Mouse (Mus musculus) embryonic facial prominence, embryonic 12.5 days (tissue): ENCODE data around the gene Kremen1. TPM values are rescaled to one million over a fixed set of nuclear protein-coding genes. Genes with fewer than 3 reads are reported as not detected.

Source experiments
- ATAC-seq: fragments of 200-750 bp; cut with Nextera tagmentation; 2 replicates; pipeline ENCODE4 v1.8.0; 2017; ENCODE audit not compliant: insufficient number of reproducible peaks, insufficient read depth, low FRiP score, low TSS enrichment
- H3K27ac ChIP-seq: fragments of 300-500 bp; sonication (generic); 2 replicates; pipeline ENCODE4 v1.5.1; 2016; ENCODE audit warnings: mild to moderate bottlenecking
- H3K27me3 ChIP-seq: fragments of 300-500 bp; sonication (generic); 2 replicates; pipeline ENCODE4 v1.6.1; 2016; ENCODE audit warnings: mild to moderate bottlenecking, moderate library complexity
- H3K36me3 ChIP-seq: fragments of 300-500 bp; sonication (generic); 2 replicates; pipeline ENCODE4 v1.6.1; 2016; ENCODE audit warnings: mild to moderate bottlenecking
- H3K4me1 ChIP-seq: fragments of 300-500 bp; sonication (generic); 2 replicates; pipeline ENCODE4 v1.6.1; 2016
- H3K4me2 ChIP-seq: fragments of 300-500 bp; sonication (generic); replicated peaks from 2 replicates; pipeline ENCODE4 v1.6.1; 2016; ENCODE audit warnings: mild to moderate bottlenecking, moderate library complexity
- H3K4me3 ChIP-seq: fragments of 300-500 bp; sonication (generic); 2 replicates; pipeline ENCODE4 v1.5.1; 2016; ENCODE audit warnings: mild to moderate bottlenecking
- H3K9ac ChIP-seq: fragments of 300-500 bp; sonication (generic); 2 replicates; pipeline ENCODE4 v1.6.1; 2016; ENCODE audit warnings: mild to moderate bottlenecking, moderate library complexity
- H3K9me3 ChIP-seq: fragments of 300-500 bp; sonication (generic); 2 replicates; pipeline ENCODE4 v1.6.1; 2016; ENCODE audit warnings: mild to moderate bottlenecking, moderate library complexity
- WGBS: fragments of 180-500 bp; shearing (Covaris S2); methylation state at CpG from one replicate; pipeline ENCODE4 v1.1.7; 2016; 5-methylcytosine and 5-hydroxymethylcytosine counted together
- polyA plus RNA-seq: library from polyadenylated mRNA; unstranded; fragments of >200 nt; fragmentation: Nextera tagmentation; extraction: Ambion mirVana; gene quantifications from 2 replicates; pipeline ENCODE4 v1.2.1, GENCODE M21; 2016

Kremen1 gene
- polyA plus RNA-seq, 1 experiment from 2014 or later, result 24.7 TPM

- H3K4me3 ChIP-seq, result no peak overlapping the region
- H3K4me2 ChIP-seq, result no peak overlapping the region
- H3K9ac ChIP-seq, result no peak overlapping the region
- no peaks in the 10 kb centered on the region for H3K27me3 ChIP-seq
- no peaks in the 10 kb centered on the region for H3K36me3 ChIP-seq
- 70% methylated on average over 17 of the region's 17 CpGs for WGBS
- peaks cover 29% of the 10 kb centered on the region for H3K4me1 ChIP-seq
- H3K9me3 ChIP-seq, result peaks cover 4% of the 10 kb centered on the region; the same call in 1 of the 2 replicates
- ATAC-seq, result no peak
- H3K27ac ChIP-seq, result no peak overlapping the region
These were observed 100.5 kb downstream of the Kremen1 start for GRCm38 (mm10) chr11:5160722-5161485.

- Histone ChIP-seq H3K27ac (no peak overlapping the region), H3K9ac (no peak overlapping the region), H3K4me2 (no peak overlapping the region), H3K4me3 (no peak overlapping the region), H3K9me3 (peaks cover 4% of the 10 kb centered on the region; the same call in 1 of the 2 replicates), H3K4me1 (peaks cover 18% of the 10 kb centered on the region; the same call in 1 of the 2 replicates), H3K27me3 (no peaks in the 10 kb centered on the region), H3K36me3 (no peaks in the 10 kb centered on the region)
- ATAC-seq, result no peak
- WGBS, result 82% methylated on average over 11 of the region's 11 CpGs
These were observed 103.3 kb downstream of the Kremen1 start for GRCm38 (mm10) chr11:5158056-5158455.

DNA sequence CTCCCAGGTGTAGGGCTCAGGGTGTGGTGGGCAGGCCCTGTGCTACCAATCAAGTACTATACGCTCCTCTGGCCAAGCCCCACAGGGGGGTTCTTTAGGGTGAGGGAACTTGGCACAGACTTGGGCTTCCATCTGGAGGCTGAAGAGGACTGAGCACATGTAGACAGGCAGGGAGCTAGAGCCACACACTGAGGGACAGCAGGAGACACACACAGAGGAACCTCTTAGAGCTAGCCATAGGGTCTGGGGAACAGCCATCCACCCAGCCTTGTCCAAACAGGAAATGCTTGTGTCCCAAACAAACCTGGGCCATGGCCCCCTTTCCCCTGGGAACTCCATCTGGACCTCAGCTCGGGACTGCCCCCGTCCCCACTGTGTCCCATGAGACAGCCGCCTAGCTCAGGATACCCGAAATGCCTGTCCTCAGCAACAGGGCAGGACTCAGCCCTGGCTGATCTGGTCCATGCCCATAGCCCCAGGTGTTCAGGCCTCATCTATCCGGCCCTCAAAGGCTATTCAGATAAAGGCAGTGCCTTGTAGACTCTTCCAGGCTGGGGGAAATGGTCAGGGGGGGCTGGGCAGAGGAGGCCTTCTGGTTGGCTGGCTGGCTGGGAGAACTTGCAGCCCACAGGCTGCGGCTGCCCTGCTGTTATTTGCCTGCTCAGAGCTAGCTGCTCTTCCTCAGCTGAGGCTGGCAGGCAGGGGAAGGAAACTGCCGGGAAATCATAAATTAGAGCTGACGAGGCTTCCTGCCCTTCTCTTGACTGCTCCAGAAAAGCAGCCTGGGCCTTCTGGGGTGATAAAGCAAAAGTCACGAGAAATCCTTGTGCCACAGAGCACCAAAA is 106.2 kb downstream of the Kremen1 start:
- WGBS, result 39% methylated on average over 10 of the region's 10 CpGs
- H3K9ac ChIP-seq, result no peak overlapping the region
- no peak for ATAC-seq
- peaks cover 13% of the 10 kb centered on the region for H3K27me3 ChIP-seq
- H3K4me3 ChIP-seq, result no peak overlapping the region
- H3K27ac ChIP-seq, result peak overlapping the region; percentile 6; the same call in 1 of the 2 replicates
- H3K36me3 ChIP-seq, result no peaks in the 10 kb centered on the region
- no peak overlapping the region for H3K4me2 ChIP-seq
- H3K4me1 ChIP-seq, result peaks cover 21% of the 10 kb centered on the region; the same call in 1 of the 2 replicates
- H3K9me3 ChIP-seq, result no peaks in the 10 kb centered on the region

DNA sequence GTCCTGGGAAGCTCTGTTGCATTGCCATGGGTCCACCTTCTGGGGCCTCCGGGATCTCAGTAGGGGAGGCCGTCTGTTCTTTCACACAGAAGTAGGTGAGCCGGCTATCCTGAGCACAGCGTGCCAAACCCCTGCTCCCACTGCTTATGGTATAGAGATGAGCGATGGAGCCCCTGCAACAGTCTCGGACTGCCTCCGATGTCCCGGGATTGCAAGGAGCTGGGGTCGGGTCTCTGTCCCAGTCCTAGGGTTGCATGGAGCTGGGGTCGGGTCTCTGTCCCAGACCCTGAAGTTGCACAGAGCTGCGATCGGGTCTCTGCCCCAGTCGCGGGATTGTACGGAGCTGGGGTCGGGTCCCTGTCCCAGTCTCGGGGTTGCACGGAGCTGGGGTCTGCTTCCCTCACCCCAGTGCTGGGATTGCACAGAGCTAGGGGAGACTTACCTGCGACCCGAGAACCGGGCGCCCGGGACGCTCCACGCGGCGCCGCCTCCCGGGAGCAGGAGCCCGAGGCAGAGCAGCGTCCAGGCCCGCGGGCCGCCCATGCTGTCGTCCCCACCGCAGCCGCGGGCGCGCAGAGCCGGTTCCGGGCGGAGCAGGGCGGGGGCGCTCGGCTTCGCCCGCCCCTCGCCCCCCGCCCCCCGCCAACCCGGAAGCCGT is 109.5 kb downstream of the Kremen1 start, which contains the start of gene Emid1:
Gene Emid1, minus strand, starts transcription at position 578 of the 658 bp plus-strand sequence.
- WGBS, result under 1% methylated on average over 51 of the region's 53 CpGs
- peaks cover 21% of the 10 kb centered on the region for H3K27me3 ChIP-seq
- H3K9me3 ChIP-seq, result no peaks in the 10 kb centered on the region
- H3K9ac ChIP-seq, result peak within 1 kb of the TSS; percentile 54
- H3K4me2 ChIP-seq, result peak within 1 kb of the TSS; percentile 78
- H3K4me1 ChIP-seq, result peaks cover 31% of the 10 kb centered on the region
- peak; percentile 30; the same call in 1 of the 2 replicates for ATAC-seq
- peak within 1 kb of the TSS; percentile 53 for H3K4me3 ChIP-seq
- H3K36me3 ChIP-seq, result no peaks in the 10 kb centered on the region
- H3K27ac ChIP-seq, result peak within 1 kb of the TSS; percentile 19; the same call in 1 of the 2 replicates

DNA sequence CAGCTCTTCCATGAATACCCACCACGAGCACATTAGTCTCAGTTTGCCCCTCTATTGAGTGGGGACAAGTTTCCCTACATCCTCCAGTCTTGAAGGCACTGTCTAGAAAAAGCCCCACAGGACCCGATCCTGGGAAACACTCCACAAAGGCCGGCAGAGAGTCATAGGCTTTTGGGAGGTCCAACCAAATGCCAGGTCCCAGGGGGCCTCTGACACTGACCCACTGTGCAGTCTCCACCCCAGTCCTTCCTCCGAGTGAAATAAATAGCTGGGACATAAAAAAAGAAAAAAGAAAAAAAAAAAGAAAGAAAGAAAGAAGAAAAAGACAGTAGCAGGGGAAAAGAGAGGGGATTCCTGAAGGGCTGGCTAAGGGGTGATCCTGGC is 110.1 kb downstream of the Kremen1 start:
- no peaks in the 10 kb centered on the region for H3K36me3 ChIP-seq
- H3K27ac ChIP-seq, result no peak overlapping the region
- H3K9me3 ChIP-seq, result no peaks in the 10 kb centered on the region
- H3K4me3 ChIP-seq, result peak overlapping the region; percentile 53
- peak overlapping the region; percentile 78 for H3K4me2 ChIP-seq
- peaks cover 21% of the 10 kb centered on the region for H3K27me3 ChIP-seq
- no peak for ATAC-seq
- 27% methylated on average over 4 of the region's 4 CpGs for WGBS
- peak overlapping the region; percentile 54; the same call in 1 of the 2 replicates for H3K9ac ChIP-seq
- H3K4me1 ChIP-seq, result peaks cover 26% of the 10 kb centered on the region

GRCm38 (mm10) chr11:5150416-5151246 is 110.7 kb downstream of the Kremen1 start:
- H3K4me3 ChIP-seq, result 0 out of 2 replicates have a peak overlapping the region, but pooled peaks have one; percentile 53
- H3K27ac ChIP-seq, result no peak overlapping the region
- WGBS, result 61% methylated on average over 9 of the region's 9 CpGs
- H3K36me3 ChIP-seq, result no peaks in the 10 kb centered on the region
- H3K4me1 ChIP-seq, result peaks cover 23% of the 10 kb centered on the region
- H3K4me2 ChIP-seq, result no peak overlapping the region
- peaks cover 21% of the 10 kb centered on the region for H3K27me3 ChIP-seq
- no peak overlapping the region for H3K9ac ChIP-seq
- no peak for ATAC-seq
- no peaks in the 10 kb centered on the region for H3K9me3 ChIP-seq

GRCm38 (mm10) chr11:5149955-5150354 is 111.4 kb downstream of the Kremen1 start:
- ATAC-seq, result no peak
- 67% methylated on average over 9 of the region's 9 CpGs for WGBS
- Histone ChIP-seq H3K4me3 (no peak overlapping the region), H3K9me3 (no peaks in the 10 kb centered on the region), H3K27ac (no peak overlapping the region), H3K4me1 (peaks cover 16% of the 10 kb centered on the region), H3K36me3 (no peaks in the 10 kb centered on the region), H3K27me3 (peaks cover 21% of the 10 kb centered on the region), H3K9ac (no peak overlapping the region), H3K4me2 (no peak overlapping the region)

- no peak overlapping the region for H3K27ac ChIP-seq
- peaks cover 21% of the 10 kb centered on the region for H3K27me3 ChIP-seq
- H3K4me2 ChIP-seq, result no peak overlapping the region
- H3K36me3 ChIP-seq, result no peaks in the 10 kb centered on the region
- ATAC-seq, result no peak
- H3K9me3 ChIP-seq, result no peaks in the 10 kb centered on the region
- H3K4me1 ChIP-seq, result peaks cover 13% of the 10 kb centered on the region
- WGBS, result 33% methylated on average over 7 of the region's 7 CpGs
- H3K4me3 ChIP-seq, result no peak overlapping the region
- no peak overlapping the region for H3K9ac ChIP-seq
These were observed 112.1 kb downstream of the Kremen1 start for GRCm38 (mm10) chr11:5149249-5149648.

DNA sequence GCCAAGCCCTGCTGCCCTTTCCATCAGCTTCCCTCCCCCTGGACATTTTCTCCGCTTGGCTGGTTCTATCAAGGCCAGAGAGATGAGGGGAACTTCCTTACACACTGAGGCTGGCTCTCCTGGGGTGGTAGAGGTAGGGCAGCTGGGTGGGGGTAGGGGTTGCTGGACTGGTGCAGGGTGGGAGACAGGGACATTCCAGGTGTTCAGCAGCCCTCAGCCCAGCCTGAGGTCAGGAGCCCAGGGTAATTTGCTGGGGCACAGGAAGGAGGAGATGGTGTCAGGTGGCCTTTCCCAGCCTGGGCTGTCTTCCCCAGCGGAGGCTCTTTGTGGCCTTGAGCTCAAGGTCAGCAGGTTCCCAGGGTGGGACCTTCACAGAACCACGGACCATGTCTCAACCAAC is 115.8 kb downstream of the Kremen1 start:
- Histone ChIP-seq H3K36me3 (no peaks in the 10 kb centered on the region), H3K4me3 (no peak overlapping the region), H3K9ac (no peak overlapping the region), H3K27me3 (peaks cover 10% of the 10 kb centered on the region), H3K4me1 (peaks cover 14% of the 10 kb centered on the region), H3K27ac (no peak overlapping the region), H3K4me2 (no peak overlapping the region), H3K9me3 (no peaks in the 10 kb centered on the region)
- ATAC-seq, result no peak
- 67% methylated on average over 3 of the region's 3 CpGs for WGBS

DNA sequence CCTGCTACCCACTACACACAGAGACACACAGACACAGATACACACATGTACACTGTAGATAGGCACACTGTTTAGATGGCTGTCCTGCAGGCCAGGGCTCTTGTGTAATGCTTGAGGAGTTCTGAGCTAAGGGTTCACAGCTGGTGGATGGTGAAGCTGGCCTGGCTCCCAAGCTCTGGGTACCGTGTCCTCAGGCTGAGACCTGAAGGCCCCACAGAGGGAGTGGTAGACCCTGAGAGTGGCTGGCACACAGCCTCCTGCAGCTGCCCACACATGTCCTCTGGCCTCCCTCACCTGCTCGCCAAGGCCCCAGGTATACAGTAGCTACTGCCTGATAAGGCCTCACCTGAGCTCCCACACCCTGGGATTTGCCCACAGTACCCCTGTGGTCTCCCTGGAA is 119.4 kb downstream of the Kremen1 start:
- H3K27ac ChIP-seq, result no peak overlapping the region
- no peak overlapping the region for H3K4me3 ChIP-seq
- 70% methylated on average over 2 of the region's 2 CpGs for WGBS
- no peak overlapping the region for H3K9ac ChIP-seq
- H3K4me1 ChIP-seq, result peaks cover 7% of the 10 kb centered on the region
- no peaks in the 10 kb centered on the region for H3K9me3 ChIP-seq
- ATAC-seq, result no peak
- H3K27me3 ChIP-seq, result no peaks in the 10 kb centered on the region
- H3K36me3 ChIP-seq, result no peaks in the 10 kb centered on the region
- no peak overlapping the region for H3K4me2 ChIP-seq
